Mouse (Mus musculus) CH12.LX (cell line): ENCODE measurements around the gene Klhl8. TPM values are rescaled to one million over a fixed set of nuclear protein-coding genes. Genes with fewer than 3 reads are reported as not detected.

Experiments
- DNase-seq: peaks from one replicate; pipeline ENCODE4 v3.0.0-alpha.2; 2013; ENCODE audit errors: extremely low read depth
- H3K27ac ChIP-seq: 2 replicates; pipeline ENCODE4 v1.5.1; 2012; ENCODE audit warnings: low read depth, mild to moderate bottlenecking, control low read depth, moderate library complexity; ENCODE audit not compliant: insufficient read depth
- H3K27me3 ChIP-seq: replicated peaks from 2 replicates; pipeline ENCODE3; 2012; ENCODE audit warnings: inconsistent platforms
- H3K36me3 ChIP-seq, 2 experiments: replicated peaks in 1 of 2; 2 replicates each; pipeline versions ENCODE3 to v1.6.1; 2012; ENCODE audit warnings: inconsistent platforms in 1 of 2, low read length in 1 of 2, mild to moderate bottlenecking in 1 of 2, mixed read lengths in 1 of 2, moderate library complexity in 1 of 2; ENCODE audit not compliant: control insufficient read depth in 1 of 2, insufficient read depth in 1 of 2
- H3K4me1 ChIP-seq, 2 experiments: 2 replicates each; pipeline ENCODE4 v1.6.1; 2012; ENCODE audit warnings: inconsistent platforms in 1 of 2, moderate library complexity in 1 of 2; ENCODE audit not compliant: insufficient read depth in 2 of 2, control insufficient read depth in 1 of 2
- H3K4me2 ChIP-seq: 2 replicates; pipeline ENCODE4 v1.6.1; 2012; ENCODE audit warnings: low read depth, mild to moderate bottlenecking, control low read depth; ENCODE audit not compliant: poor library complexity, insufficient read depth, severe bottlenecking
- H3K4me3 ChIP-seq, 3 experiments: fragments of 150-350 bp in 1 of 3; sonication (generic) in 1 of 3; replicated peaks in 1 of 3; 2 replicates each; pipeline versions ENCODE3 to v1.5.1; 2011 to 2012; ENCODE audit warnings: low read depth in 2 of 3, low read length in 2 of 3, mild to moderate bottlenecking in 2 of 3, moderate library complexity in 2 of 3, control low read depth in 1 of 3, improper control_type of control experiment in 1 of 3, inconsistent platforms in 1 of 3, mixed read lengths in 1 of 3; ENCODE audit not compliant: poor library complexity in 1 of 3
- H3K79me2 ChIP-seq: replicated peaks from 2 replicates; pipeline ENCODE4 v1.6.1; 2012; ENCODE audit warnings: mild to moderate bottlenecking, moderate library complexity; ENCODE audit not compliant: control insufficient read depth, poor library complexity, insufficient read depth, severe bottlenecking; ENCODE audit errors: extremely low read depth
- H3K9ac ChIP-seq: 2 replicates; pipeline ENCODE4 v1.6.1; 2012; ENCODE audit warnings: low read depth, mild to moderate bottlenecking, control low read depth, moderate library complexity; ENCODE audit not compliant: insufficient read depth
- H3K9me3 ChIP-seq: replicated peaks from 2 replicates; pipeline ENCODE3; 2012; ENCODE audit warnings: low read length, inconsistent platforms, mixed read lengths
- BHLHE40 ChIP-seq: IDR thresholded peaks from 2 replicates; pipeline ENCODE4 v1.6.1; 2011; ENCODE audit warnings: mild to moderate bottlenecking, low read depth, low read length, improper control_type of control experiment
- CHD1 ChIP-seq: IDR thresholded peaks from 2 replicates; pipeline ENCODE4 v1.6.1; 2012; ENCODE audit warnings: low read depth, low read length, improper control_type of control experiment, inconsistent platforms
- ELF1 ChIP-seq: IDR thresholded peaks from 2 replicates; pipeline ENCODE4 v1.6.1; 2014; ENCODE audit warnings: low read depth, mild to moderate bottlenecking, inconsistent platforms, low read length, improper control_type of control experiment
- IRF4 ChIP-seq: IDR thresholded peaks from 2 replicates; pipeline ENCODE4 v1.6.1; 2014; ENCODE audit warnings: low read depth, mild to moderate bottlenecking, inconsistent platforms, low read length, improper control_type of control experiment
- JUN ChIP-seq: IDR thresholded peaks from 2 replicates; pipeline ENCODE4 v1.6.1; 2011; ENCODE audit warnings: low read depth, mild to moderate bottlenecking, low read length, improper control_type of control experiment, moderate library complexity; ENCODE audit not compliant: insufficient read depth
- KAT2A ChIP-seq: IDR thresholded peaks from 2 replicates; pipeline ENCODE4 v1.6.1; 2012; ENCODE audit warnings: low read length, improper control_type of control experiment, inconsistent platforms; ENCODE audit not compliant: insufficient replicate concordance
- MAFK ChIP-seq: IDR thresholded peaks from 2 replicates; pipeline ENCODE4 v1.6.1; 2011; ENCODE audit warnings: low read length, improper control_type of control experiment; ENCODE audit not compliant: insufficient replicate concordance
- MAX ChIP-seq: IDR thresholded peaks from 2 replicates; pipeline ENCODE4 v1.6.1; 2011; ENCODE audit warnings: low read length, improper control_type of control experiment
- MXI1 ChIP-seq: IDR thresholded peaks from 2 replicates; pipeline ENCODE4 v1.6.1; 2011; ENCODE audit warnings: mild to moderate bottlenecking, low read depth, low read length, improper control_type of control experiment
- RCOR1 ChIP-seq: conservative IDR thresholded peaks from 2 replicates; pipeline ENCODE4 v1.6.1; 2012; ENCODE audit warnings: low read depth, mild to moderate bottlenecking, inconsistent platforms, low read length, improper control_type of control experiment
- SMC3 ChIP-seq: IDR thresholded peaks from 2 replicates; pipeline ENCODE4 v1.6.1; 2011; ENCODE audit warnings: low read depth, low read length, improper control_type of control experiment
- TBP ChIP-seq: conservative IDR thresholded peaks from 2 replicates; pipeline ENCODE4 v1.6.1; 2011; ENCODE audit warnings: low read depth, low read length, improper control_type of control experiment
- TCF12 ChIP-seq: IDR thresholded peaks from 2 replicates; pipeline ENCODE4 v1.6.1; 2014; ENCODE audit warnings: low read depth, mild to moderate bottlenecking, inconsistent platforms, low read length, improper control_type of control experiment
- UBTF ChIP-seq: IDR thresholded peaks from 2 replicates; pipeline ENCODE4 v1.6.1; 2012; ENCODE audit warnings: low read depth, mild to moderate bottlenecking, inconsistent platforms, low read length, improper control_type of control experiment, moderate library complexity
- USF1 ChIP-seq: IDR thresholded peaks from 2 replicates; pipeline ENCODE4 v1.6.1; 2014; ENCODE audit warnings: low read depth, mild to moderate bottlenecking, inconsistent platforms, low read length, improper control_type of control experiment
- ZKSCAN1 ChIP-seq: IDR thresholded peaks from 2 replicates; pipeline ENCODE4 v1.6.1; 2012; ENCODE audit warnings: low read depth, inconsistent platforms, low read length, improper control_type of control experiment, borderline replicate concordance
- dilution Hi-C: fragments of 300-500 bp; cut with MboI; formaldehyde crosslinking; loops from 2 replicates; pipeline ENCODE4 v1.14.3; 2020; ENCODE audit warnings: low sequenced_read_pairs; ENCODE audit not compliant: extremely low pct_unique_long_range_greater_than_20kb, extremely low pct_ligation_motif_present
- in situ Hi-C: fragments of 300-500 bp; cut with MboI; formaldehyde crosslinking; loops from 3 replicates; pipeline ENCODE4 v1.14.3; 2019; ENCODE audit warnings: low sequenced_read_pairs, low pct_ligation_motif_present, low pct_unique_long_range_greater_than_20kb, mixed read lengths
- polyA plus RNA-seq: library from polyadenylated mRNA; unstranded; fragments of >175 nt; gene quantifications from 2 replicates; pipeline ENCODE4 v1.2.1, GENCODE M21; 2012; ENCODE audit warnings: low read depth; ENCODE audit not compliant: insufficient read length
- total RNA-seq, 2 experiments: library from RNA; depleted of rRNA; stranded (reverse); fragments of 300-350 nt in 1 of 2; fragments of >200 nt in 1 of 2; gene quantifications; 2 replicates each; pipeline ENCODE4 v1.2.3; 2012 to 2014

Klhl8 gene
- total and polyA plus RNA-seq, 3 experiments = 3.4 to 15.6 (median 5.4) TPM

GRCm38 (mm10) chr5:103816718-103817117 is 94.3 kb downstream of the Klhl8 start:
- Histone ChIP-seq H3K79me2 (peaks cover 46% of the 10 kb centered on the region), H3K36me3 (peaks cover 66 to 91% of the 10 kb centered on the region in 2 experiments), H3K9ac (no peak overlapping the region), H3K4me3 (no peak overlapping the region), H3K27ac (no peak overlapping the region), H3K27me3 (no peaks in the 10 kb centered on the region), H3K4me2 (no peak overlapping the region), H3K4me1 (peaks cover 12 to 33% of the 10 kb centered on the region in 2 experiments), H3K9me3 (no peaks in the 10 kb centered on the region)
- dilution Hi-C loops (no loop called here), in situ Hi-C loops (loop anchor here (25.0 kb wide), 1 partner anchor 479 kb away; no protein-coding TSS in a partner anchor)
- no peak for TF ChIP-seq IRF4
- TF ChIP-seq JUN = no peak
- TF ChIP-seq BHLHE40 = no peak
- no peak for TF ChIP-seq KAT2A
- TF ChIP-seq MXI1 = no peak
- TF ChIP-seq MAX = no peak
- no peak for DNase-seq

- peaks cover 62 to 89% of the 10 kb centered on the region in 2 experiments for H3K36me3 ChIP-seq
- no peak overlapping the region for H3K27ac ChIP-seq
These were observed 95.8 kb downstream of the Klhl8 start for GRCm38 (mm10) chr5:103815249-103815617.

GRCm38 (mm10) chr5:103814551-103815248 is 96.4 kb downstream of the Klhl8 start:
- Histone ChIP-seq H3K4me2 (no peak overlapping the region), H3K27ac (no peak overlapping the region), H3K9ac (no peak overlapping the region), H3K4me1 (peaks cover 19 to 46% of the 10 kb centered on the region in 2 experiments), H3K36me3 (peaks cover 60 to 89% of the 10 kb centered on the region in 2 experiments), H3K27me3 (no peaks in the 10 kb centered on the region), H3K4me3 (no peak overlapping the region), H3K9me3 (no peaks in the 10 kb centered on the region), H3K79me2 (peaks cover 51% of the 10 kb centered on the region)
- TF ChIP-seq ZKSCAN1 = no peak
- TF ChIP-seq TBP = no peak
- no peak for TF ChIP-seq CHD1
- in situ Hi-C loops = loop anchor here (5.0 to 25.0 kb wide), 2 partner anchors 137 to 477 kb away; no protein-coding TSS in a partner anchor
- dilution Hi-C loops = no loop called here
- DNase-seq = no peak

More at GRCm38 (mm10) chr5:103815249-103815617, 95.8 kb downstream of the Klhl8 start:
- no peaks in the 10 kb centered on the region for H3K27me3 ChIP-seq
- peaks cover 19 to 42% of the 10 kb centered on the region in 2 experiments for H3K4me1 ChIP-seq
- in situ Hi-C loops (loop anchor here (25.0 kb wide), 1 partner anchor 478 kb away; no protein-coding TSS in a partner anchor), dilution Hi-C loops (no loop called here)
- TF ChIP-seq MAFK (no peak), TCF12 (no peak), ELF1 (no peak), UBTF (no peak), KAT2A (no peak), SMC3 (no peak), MAX (no peak), JUN (no peak), RCOR1 (no peak), USF1 (no peak)
- H3K4me2 ChIP-seq = no peak overlapping the region
- H3K9me3 ChIP-seq = no peaks in the 10 kb centered on the region
- peaks cover 48% of the 10 kb centered on the region for H3K79me2 ChIP-seq
- no peak overlapping the region for H3K4me3 ChIP-seq
- no peak for DNase-seq
- no peak overlapping the region for H3K9ac ChIP-seq
